Mouse (Mus musculus) spleen, adult 2 months (tissue): Measurements from ENCODE around the gene Atp8a2. TPM values are rescaled to one million over a fixed set of nuclear protein-coding genes. Genes with fewer than 3 reads are reported as not detected.

ENCODE experiments used
- DNase-seq, 2 experiments: peaks; one replicate each; pipeline versions ENCODE4 v3.0.0 to v3.0.0-alpha.2; 2012 to 2021; ENCODE audit warnings: low spot score in 2 of 2, low read depth in 1 of 2
- H3K27ac ChIP-seq: fragments of 200-500 bp; 2 replicates; pipeline ENCODE4 v1.5.1; 2012; ENCODE audit warnings: low read length, inconsistent platforms; ENCODE audit not compliant: insufficient read depth
- H3K27me3 ChIP-seq: fragments of 200-500 bp; 2 replicates; pipeline ENCODE4 v1.6.1; 2012; ENCODE audit warnings: mild to moderate bottlenecking, moderate library complexity, low read length, inconsistent platforms; ENCODE audit not compliant: control insufficient read depth, insufficient read depth
- H3K36me3 ChIP-seq: fragments of 200-500 bp; 2 replicates; pipeline ENCODE4 v1.6.1; 2012; ENCODE audit warnings: mild to moderate bottlenecking, low read length, inconsistent platforms; ENCODE audit not compliant: control insufficient read depth, insufficient read depth
- H3K4me1 ChIP-seq: fragments of 200-500 bp; 2 replicates; pipeline ENCODE4 v1.6.1; 2011; ENCODE audit warnings: inconsistent platforms; ENCODE audit not compliant: control insufficient read depth, insufficient read depth, insufficient read length
- H3K4me3 ChIP-seq: fragments of 200-500 bp; 2 replicates; pipeline ENCODE4 v1.5.1; 2011; ENCODE audit warnings: mild to moderate bottlenecking, inconsistent platforms; ENCODE audit not compliant: insufficient read depth, insufficient read length; ENCODE audit errors: extremely low read depth
- CTCF ChIP-seq: fragments of 200-500 bp; IDR thresholded peaks from 2 replicates; pipeline ENCODE4 v1.5.1; 2011; ENCODE audit warnings: mild to moderate bottlenecking, inconsistent platforms; ENCODE audit not compliant: insufficient read depth, insufficient read length, insufficient replicate concordance; ENCODE audit errors: extremely low read depth
- POLR2A ChIP-seq: fragments of 200-500 bp; IDR thresholded peaks from 2 replicates; pipeline ENCODE4 v1.6.1; 2011; ENCODE audit warnings: low read depth, low read length, inconsistent platforms
- WGBS: fragments of 180-500 bp; shearing (Covaris S2); methylation state at CpG from one replicate; pipeline ENCODE4 v1.1.7; 2018; 5-methylcytosine and 5-hydroxymethylcytosine counted together
- polyA plus RNA-seq: library from polyadenylated mRNA; depleted of rRNA; stranded (reverse); fragments of >200 nt; gene quantifications from 2 replicates; pipeline ENCODE4 v1.2.3, GENCODE M21; 2012

Gene Atp8a2
- polyA plus RNA-seq, 1 experiment = 0.32 TPM

GRCm38 (mm10) chr14:59739446-59739845, 457.5 kb downstream of the Atp8a2 start:
- no peak for DNase-seq
- H3K27me3 ChIP-seq = no peaks in the 10 kb centered on the region
- no peaks in the 10 kb centered on the region for H3K4me1 ChIP-seq
- WGBS = 55% methylated on average over 6 of the region's 6 CpGs
- H3K36me3 ChIP-seq = no peaks in the 10 kb centered on the region
- TF ChIP-seq POLR2A (no peak), CTCF (no peak)
- no peak overlapping the region for H3K27ac ChIP-seq
- H3K4me3 ChIP-seq = no peak overlapping the region

- no peak overlapping the region for H3K4me3 ChIP-seq
- no peak for DNase-seq
- H3K36me3 ChIP-seq = no peaks in the 10 kb centered on the region
- no peak overlapping the region for H3K27ac ChIP-seq
- WGBS = 65% methylated on average over 8 of the region's 8 CpGs
- TF ChIP-seq CTCF (no peak), POLR2A (no peak)
- no peaks in the 10 kb centered on the region for H3K4me1 ChIP-seq
- H3K27me3 ChIP-seq = no peaks in the 10 kb centered on the region
Observed at GRCm38 (mm10) chr14:59737734-59738294, 459.2 kb downstream of the Atp8a2 start.

- Histone ChIP-seq H3K27ac (no peak overlapping the region), H3K4me3 (no peak overlapping the region)
Observed at GRCm38 (mm10) chr14:59736861-59737700, 459.9 kb downstream of the Atp8a2 start.

GRCm38 (mm10) chr14:59730043-59730390, 467.0 kb downstream of the Atp8a2 start:
- TF ChIP-seq POLR2A (no peak), CTCF (no peak)
- Histone ChIP-seq H3K27ac (no peak overlapping the region), H3K4me1 (no peaks in the 10 kb centered on the region), H3K27me3 (no peaks in the 10 kb centered on the region), H3K36me3 (no peaks in the 10 kb centered on the region), H3K4me3 (no peak overlapping the region)
- 72% methylated on average over 3 of the region's 3 CpGs for WGBS
- DNase-seq = no peak

More at GRCm38 (mm10) chr14:59736861-59737700, 459.9 kb downstream of the Atp8a2 start:
- no peak for DNase-seq
- TF ChIP-seq CTCF (no peak), POLR2A (no peak)
- Histone ChIP-seq H3K4me1 (no peaks in the 10 kb centered on the region), H3K27me3 (no peaks in the 10 kb centered on the region), H3K36me3 (no peaks in the 10 kb centered on the region)
- WGBS = 89% methylated on average over 9 of the region's 9 CpGs

GRCm38 (mm10) chr14:59729298-59730042, 467.5 kb downstream of the Atp8a2 start:
- H3K4me1 ChIP-seq = no peaks in the 10 kb centered on the region
- DNase-seq = no peak
- TF ChIP-seq POLR2A = no peak
- TF ChIP-seq CTCF = no peak
- H3K4me3 ChIP-seq = no peak overlapping the region
- H3K36me3 ChIP-seq = no peaks in the 10 kb centered on the region
- H3K27me3 ChIP-seq = no peaks in the 10 kb centered on the region
- 80% methylated on average over 3 of the region's 3 CpGs for WGBS
- no peak overlapping the region for H3K27ac ChIP-seq

GRCm38 (mm10) chr14:59727016-59727415, 470.0 kb downstream of the Atp8a2 start:
- H3K36me3 ChIP-seq = no peaks in the 10 kb centered on the region
- 81% methylated on average over 4 of the region's 4 CpGs for WGBS
- no peaks in the 10 kb centered on the region for H3K4me1 ChIP-seq
- no peaks in the 10 kb centered on the region for H3K27me3 ChIP-seq
- no peak for DNase-seq
- no peak overlapping the region for H3K4me3 ChIP-seq
- H3K27ac ChIP-seq = no peak overlapping the region
- TF ChIP-seq CTCF (no peak), POLR2A (no peak)

GRCm38 (mm10) chr14:59723163-59723562, 473.8 kb downstream of the Atp8a2 start:
- DNase-seq = no peak
- 93% methylated on average over 2 of the region's 2 CpGs for WGBS
- TF ChIP-seq CTCF (no peak), POLR2A (no peak)
- no peak overlapping the region for H3K27ac ChIP-seq
- H3K36me3 ChIP-seq = no peaks in the 10 kb centered on the region
- no peak overlapping the region for H3K4me3 ChIP-seq
- H3K4me1 ChIP-seq = no peaks in the 10 kb centered on the region; the same call in 1 of the 2 replicates
- H3K27me3 ChIP-seq = no peaks in the 10 kb centered on the region
